Mouse (Mus musculus) liver, embryonic 15.5 days (tissue): ENCODE results near the gene Kcnc1. TPM values are rescaled to one million over a fixed set of nuclear protein-coding genes. Genes with fewer than 3 reads are reported as not detected.

Source experiments
- ATAC-seq: fragments of 200-750 bp; cut with Nextera tagmentation; 2 replicates; pipeline ENCODE4 v1.8.0; 2017; ENCODE audit warnings: moderate number of reproducible peaks, mild to moderate bottlenecking, moderate library complexity; ENCODE audit not compliant: insufficient read depth
- H3K27ac ChIP-seq: fragments of 300-500 bp; sonication (generic); replicated peaks from 2 replicates; pipeline ENCODE4 v1.5.1; 2015; ENCODE audit warnings: mild to moderate bottlenecking, inconsistent platforms
- H3K27me3 ChIP-seq: fragments of 300-500 bp; sonication (generic); 2 replicates; pipeline ENCODE4 v1.6.1; 2015; ENCODE audit warnings: mild to moderate bottlenecking, inconsistent platforms
- H3K36me3 ChIP-seq: fragments of 300-500 bp; sonication (generic); replicated peaks from 2 replicates; pipeline ENCODE4 v1.6.1; 2015; ENCODE audit warnings: moderate library complexity, mild to moderate bottlenecking, inconsistent platforms
- H3K4me1 ChIP-seq: fragments of 300-500 bp; sonication (generic); replicated peaks from 2 replicates; pipeline ENCODE4 v1.6.1; 2015; ENCODE audit warnings: inconsistent platforms
- H3K4me2 ChIP-seq: fragments of 300-500 bp; sonication (generic); 2 replicates; pipeline ENCODE4 v1.6.1; 2015; ENCODE audit warnings: moderate library complexity, mild to moderate bottlenecking, inconsistent platforms
- H3K4me3 ChIP-seq: fragments of 300-500 bp; sonication (generic); replicated peaks from 2 replicates; pipeline ENCODE4 v1.5.1; 2015; ENCODE audit warnings: mild to moderate bottlenecking, inconsistent platforms
- H3K9ac ChIP-seq: fragments of 300-500 bp; sonication (generic); 2 replicates; pipeline ENCODE4 v1.6.1; 2015; ENCODE audit warnings: moderate library complexity, mild to moderate bottlenecking, inconsistent platforms
- H3K9me3 ChIP-seq: fragments of 300-500 bp; sonication (generic); replicated peaks from 2 replicates; pipeline ENCODE4 v1.6.1; 2016; ENCODE audit warnings: inconsistent platforms
- WGBS: fragments of 180-500 bp; shearing (Covaris S2); methylation state at CpG from one replicate; pipeline ENCODE4 v1.1.7; 2015; ENCODE audit warnings: mixed read lengths; ENCODE audit not compliant: insufficient replicate concordance; 5-methylcytosine and 5-hydroxymethylcytosine counted together
- polyA plus RNA-seq: library from polyadenylated mRNA; unstranded; fragments of >200 nt; fragmentation: Nextera tagmentation; extraction: Ambion mirVana; gene quantifications from 2 replicates; pipeline ENCODE4 v1.2.1, GENCODE M21; 2015

Kcnc1 gene
- polyA plus RNA-seq = 0.01 TPM in 1 of 2 replicates, not detected in the other

GRCm38 (mm10) chr7:46396231-46396927 lies at the start of gene Kcnc1:
Gene Kcnc1 (plus strand): TSS chr7:46396497.
- ATAC-seq = peak; percentile 47
- no peaks in the 10 kb centered on the region for H3K9me3 ChIP-seq
- no peak within 1 kb of the TSS for H3K9ac ChIP-seq
- H3K4me2 ChIP-seq = peak within 1 kb of the TSS; percentile 58
- 1% methylated on average over 68 of the region's 93 CpGs for WGBS
- no peaks in the 10 kb centered on the region for H3K36me3 ChIP-seq
- no peak within 1 kb of the TSS for H3K27ac ChIP-seq
- peaks cover 76% of the 10 kb centered on the region for H3K27me3 ChIP-seq
- peak within 1 kb of the TSS; percentile 29 for H3K4me3 ChIP-seq
- peaks cover 6% of the 10 kb centered on the region for H3K4me1 ChIP-seq

- Histone ChIP-seq H3K36me3 (no peaks in the 10 kb centered on the region), H3K9me3 (no peaks in the 10 kb centered on the region), H3K27me3 (peaks cover 30% of the 10 kb centered on the region), H3K4me3 (no peak overlapping the region), H3K27ac (no peak overlapping the region), H3K4me2 (no peak overlapping the region), H3K4me1 (no peaks in the 10 kb centered on the region), H3K9ac (no peak overlapping the region)
- no peak for ATAC-seq
- 46% methylated on average over 4 of the region's 4 CpGs for WGBS
Measured at GRCm38 (mm10) chr7:46347692-46348091, 48.6 kb upstream of the Kcnc1 start.

GRCm38 (mm10) chr7:46348813-46349212 lies 47.5 kb upstream of the Kcnc1 start:
- Histone ChIP-seq H3K9me3 (no peaks in the 10 kb centered on the region), H3K36me3 (no peaks in the 10 kb centered on the region), H3K4me1 (no peaks in the 10 kb centered on the region), H3K9ac (no peak overlapping the region), H3K27ac (no peak overlapping the region), H3K4me3 (no peak overlapping the region), H3K4me2 (no peak overlapping the region), H3K27me3 (peaks cover 30% of the 10 kb centered on the region)
- ATAC-seq = no peak
- 8% methylated on average over 36 of the region's 36 CpGs for WGBS

- no peak for ATAC-seq
- Histone ChIP-seq H3K9me3 (no peaks in the 10 kb centered on the region), H3K4me3 (no peak overlapping the region), H3K36me3 (no peaks in the 10 kb centered on the region), H3K27me3 (peaks cover 30% of the 10 kb centered on the region), H3K27ac (no peak overlapping the region), H3K4me1 (no peaks in the 10 kb centered on the region), H3K4me2 (no peak overlapping the region), H3K9ac (no peak overlapping the region)
- WGBS = 36% methylated on average over 9 of the region's 9 CpGs
Measured at GRCm38 (mm10) chr7:46350119-46350702, 46.1 kb upstream of the Kcnc1 start.

GRCm38 (mm10) chr7:46352748-46353147 lies 43.5 kb upstream of the Kcnc1 start:
- Histone ChIP-seq H3K4me2 (no peak overlapping the region), H3K4me1 (no peaks in the 10 kb centered on the region), H3K9ac (no peak overlapping the region), H3K9me3 (no peaks in the 10 kb centered on the region), H3K27me3 (peaks cover 27% of the 10 kb centered on the region), H3K36me3 (no peaks in the 10 kb centered on the region), H3K27ac (no peak overlapping the region), H3K4me3 (no peak overlapping the region)
- no peak for ATAC-seq
- WGBS = 50% methylated on average over 2 of the region's 2 CpGs

GRCm38 (mm10) chr7:46353216-46353615 lies 43.1 kb upstream of the Kcnc1 start:
- no peak overlapping the region for H3K4me3 ChIP-seq
- no peaks in the 10 kb centered on the region for H3K36me3 ChIP-seq
- no peaks in the 10 kb centered on the region for H3K4me1 ChIP-seq
- H3K9me3 ChIP-seq = no peaks in the 10 kb centered on the region
- peaks cover 22% of the 10 kb centered on the region for H3K27me3 ChIP-seq
- WGBS = 43% methylated on average over 8 of the region's 8 CpGs
- no peak overlapping the region for H3K4me2 ChIP-seq
- ATAC-seq = no peak
- H3K9ac ChIP-seq = no peak overlapping the region
- no peak overlapping the region for H3K27ac ChIP-seq

- WGBS = 23% methylated on average over 4 of the region's 4 CpGs
- no peak for ATAC-seq
- H3K27ac ChIP-seq = no peak overlapping the region
- no peaks in the 10 kb centered on the region for H3K9me3 ChIP-seq
- peaks cover 15% of the 10 kb centered on the region for H3K27me3 ChIP-seq
- no peaks in the 10 kb centered on the region for H3K4me1 ChIP-seq
- H3K4me2 ChIP-seq = no peak overlapping the region
- H3K4me3 ChIP-seq = no peak overlapping the region
- H3K9ac ChIP-seq = no peak overlapping the region
- H3K36me3 ChIP-seq = no peaks in the 10 kb centered on the region
Measured at GRCm38 (mm10) chr7:46353875-46354274, 42.4 kb upstream of the Kcnc1 start.

- Histone ChIP-seq H3K9me3 (no peaks in the 10 kb centered on the region), H3K36me3 (no peaks in the 10 kb centered on the region), H3K4me2 (no peak overlapping the region), H3K4me3 (no peak overlapping the region), H3K27ac (no peak overlapping the region), H3K9ac (no peak overlapping the region), H3K27me3 (no peaks in the 10 kb centered on the region), H3K4me1 (no peaks in the 10 kb centered on the region)
- no peak for ATAC-seq
Measured at GRCm38 (mm10) chr7:46361776-46362175, 34.5 kb upstream of the Kcnc1 start.

GRCm38 (mm10) chr7:46364154-46364553 lies 32.1 kb upstream of the Kcnc1 start:
- Histone ChIP-seq H3K27me3 (no peaks in the 10 kb centered on the region), H3K4me1 (no peaks in the 10 kb centered on the region), H3K9me3 (no peaks in the 10 kb centered on the region), H3K9ac (no peak overlapping the region), H3K36me3 (no peaks in the 10 kb centered on the region), H3K4me2 (no peak overlapping the region), H3K4me3 (no peak overlapping the region), H3K27ac (no peak overlapping the region)
- 41% methylated on average over 4 of the region's 5 CpGs for WGBS
- no peak for ATAC-seq

GRCm38 (mm10) chr7:46365810-46366209 lies 30.5 kb upstream of the Kcnc1 start:
- ATAC-seq = no peak
- H3K4me2 ChIP-seq = no peak overlapping the region
- H3K36me3 ChIP-seq = no peaks in the 10 kb centered on the region
- no peaks in the 10 kb centered on the region for H3K4me1 ChIP-seq
- H3K4me3 ChIP-seq = no peak overlapping the region
- H3K27ac ChIP-seq = no peak overlapping the region
- H3K9ac ChIP-seq = no peak overlapping the region
- 49% methylated on average over 1 of the region's 1 CpGs for WGBS
- H3K9me3 ChIP-seq = no peaks in the 10 kb centered on the region
- no peaks in the 10 kb centered on the region for H3K27me3 ChIP-seq

GRCm38 (mm10) chr7:46371104-46371503 lies 25.2 kb upstream of the Kcnc1 start:
- H3K4me1 ChIP-seq = no peaks in the 10 kb centered on the region
- H3K27me3 ChIP-seq = peaks cover 18% of the 10 kb centered on the region
- WGBS = 52% methylated on average over 4 of the region's 4 CpGs
- no peak for ATAC-seq
- H3K27ac ChIP-seq = no peak overlapping the region
- no peak overlapping the region for H3K9ac ChIP-seq
- H3K4me3 ChIP-seq = no peak overlapping the region
- H3K4me2 ChIP-seq = no peak overlapping the region
- no peaks in the 10 kb centered on the region for H3K9me3 ChIP-seq
- H3K36me3 ChIP-seq = no peaks in the 10 kb centered on the region
